Mouse (Mus musculus) MEL (cell line): ENCODE results near the gene Fmo3.

Source experiments
- CTCF ChIP-seq, 3 experiments: IDR thresholded peaks in 2 of 3; conservative IDR thresholded peaks in 1 of 3; 2 replicates each; pipeline ENCODE4 v1.5.1; 2011 to 2012; ENCODE audit warnings: low read length in 3 of 3, low read depth in 2 of 3, mild to moderate bottlenecking in 2 of 3, improper control_type of control experiment in 1 of 3, inconsistent platforms in 1 of 3, mixed read lengths in 1 of 3, moderate library complexity in 1 of 3; ENCODE audit not compliant: control insufficient read depth in 1 of 3, insufficient read depth in 1 of 3, poor library complexity in 1 of 3, severe bottlenecking in 1 of 3
- E2F4 ChIP-seq: IDR thresholded peaks from 2 replicates; pipeline ENCODE4 v1.6.1; 2011; ENCODE audit warnings: low read depth, low read length, improper control_type of control experiment, borderline replicate concordance
- EP300 ChIP-seq, 2 experiments: IDR thresholded peaks; 2 replicates each; pipeline ENCODE4 v1.6.1; 2011; ENCODE audit warnings: improper control_type of control experiment in 2 of 2, low read length in 2 of 2, low read depth in 1 of 2, mild to moderate bottlenecking in 1 of 2
- POLR2A ChIP-seq, 2 experiments: IDR thresholded peaks; 2 replicates each; pipeline ENCODE4 v1.6.1; 2011 to 2012; ENCODE audit warnings: low read length in 2 of 2, mild to moderate bottlenecking in 2 of 2, control low read depth in 1 of 2, improper control_type of control experiment in 1 of 2, low read depth in 1 of 2, moderate library complexity in 1 of 2; ENCODE audit not compliant: control insufficient read depth in 1 of 2, insufficient read depth in 1 of 2, poor library complexity in 1 of 2
- TAL1 ChIP-seq: IDR thresholded peaks from 2 replicates; pipeline ENCODE4 v1.6.1; 2012; ENCODE audit warnings: mild to moderate bottlenecking, inconsistent platforms, low read length, moderate library complexity, mixed read lengths
- USF1 ChIP-seq: IDR thresholded peaks from 2 replicates; pipeline ENCODE4 v1.6.1; 2014; ENCODE audit warnings: low read depth, mild to moderate bottlenecking, inconsistent platforms, low read length, improper control_type of control experiment, moderate library complexity
- ZNF384 ChIP-seq: IDR thresholded peaks from 2 replicates; pipeline ENCODE4 v1.6.1; 2012; ENCODE audit warnings: low read depth, mild to moderate bottlenecking, inconsistent platforms, low read length, improper control_type of control experiment

DNA sequence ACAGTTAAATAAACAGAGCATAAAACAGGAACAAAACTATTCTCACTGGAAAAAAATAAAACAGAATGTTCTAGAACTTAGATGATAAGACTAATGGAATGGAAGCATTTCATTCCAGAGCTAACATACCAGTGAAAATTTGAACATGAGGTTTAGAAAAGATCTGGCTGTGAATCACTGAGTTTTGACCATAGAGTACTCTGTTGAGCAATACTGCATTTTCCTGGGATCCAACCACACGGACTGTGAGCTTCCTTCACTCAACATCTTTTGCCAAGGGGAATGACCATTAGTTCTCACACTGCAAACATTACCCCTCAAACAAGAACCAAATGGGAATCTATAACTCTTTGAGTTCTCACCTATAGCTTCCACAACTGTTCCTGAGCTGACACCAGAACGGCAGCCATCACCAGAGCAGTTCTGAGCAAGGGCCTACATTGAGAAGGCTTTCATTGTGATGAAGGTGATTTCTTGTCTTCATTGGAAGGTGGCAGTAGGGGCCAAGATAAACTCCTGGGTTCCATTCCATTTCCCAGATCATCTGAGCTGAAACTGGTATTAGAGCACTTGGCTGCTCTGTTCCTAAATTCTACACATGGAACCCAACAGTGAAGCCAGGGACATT is 1.9 kb upstream of the Fmo3 start:
- no peak for TF ChIP-seq EP300 (IDR thresholded peaks at IDR 0.05; ENCODE audit: low read depth in 1 of 2, low read length in 2 of 2)
- no peak for TF ChIP-seq TAL1
- TF ChIP-seq POLR2A (IDR thresholded peaks at IDR 0.05; ENCODE audit: control insufficient read depth in 1 of 2, insufficient read depth in 1 of 2, low read depth in 1 of 2, low read length in 2 of 2, poor library complexity in 1 of 2) = no peak
- no peak for TF ChIP-seq USF1
- TF ChIP-seq ZNF384 = no peak
- no peak for TF ChIP-seq CTCF (IDR thresholded peaks at IDR 0.05 in 2 of 3, conservative IDR thresholded peaks at IDR 0.05 in 1 of 3; ENCODE audit: control insufficient read depth in 1 of 3, insufficient read depth in 1 of 3, low read depth in 2 of 3, low read length in 3 of 3, poor library complexity in 1 of 3, severe bottlenecking in 1 of 3)
- TF ChIP-seq E2F4 = no peak
